14 mouse cellular contexts compared by ENCODE assay signal in the genomic region with DNA sequence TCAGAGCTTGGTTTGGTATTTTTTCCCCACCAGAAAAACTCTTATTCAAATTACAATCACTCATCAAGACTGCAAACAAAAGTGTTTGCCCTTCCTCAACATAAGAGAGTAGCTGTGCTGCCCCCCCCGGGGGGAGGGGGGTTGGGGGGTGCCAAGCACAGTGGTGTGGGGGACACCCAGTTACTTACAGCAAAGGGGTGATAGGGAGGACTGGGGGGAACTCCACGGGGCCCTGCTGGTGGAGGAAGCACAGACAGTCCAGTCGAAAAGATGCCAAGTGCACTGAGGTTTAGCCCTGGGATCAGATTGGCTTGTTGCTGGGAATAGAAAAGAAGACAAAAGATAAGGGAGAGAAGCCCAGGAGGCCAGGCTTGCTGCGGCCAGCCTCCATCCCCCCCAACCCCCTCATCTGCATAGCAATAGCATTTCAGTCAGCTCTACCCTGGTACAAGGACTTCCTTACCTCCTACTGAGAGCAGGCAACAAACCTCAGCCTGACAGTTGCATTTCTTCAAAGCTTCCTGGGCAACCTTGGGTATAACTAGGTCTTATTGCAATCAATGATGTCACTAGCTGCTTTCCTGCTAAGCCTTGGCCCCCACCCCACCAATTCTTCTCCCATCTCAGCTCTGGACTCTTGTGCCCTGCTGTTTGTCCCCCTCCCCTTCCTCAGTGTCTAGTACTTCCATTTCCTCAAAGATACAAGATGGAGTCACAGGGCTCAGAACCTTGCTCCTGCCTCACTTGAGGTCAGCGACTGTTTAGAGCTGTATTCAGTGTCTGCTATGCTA.
DNase-seq lines count a peak whose midpoint lies in the region; ATAC-seq and TF ChIP-seq lines count a peak whose summit lies in the region.
"Had no signal": no experiment of that assay in that cellular context is flagged by ENCODE, and none has a peak within 500 bp of the region (broad histone marks: within the 10 kb centered on the region; RNA-seq: fewer than 3 reads in every experiment).

No protein-coding gene starts in this region.

- H3K4me1 ChIP-seq in forebrain, embryonic 12.5 days: peaks cover 15% of the 10 kb centered on the region
- no peaks in the 10 kb centered on the region for H3K4me1 ChIP-seq in forebrain, postnatal 0 days (ENCODE audit: insufficient read depth)
- H3K4me1 ChIP-seq in hindbrain, embryonic 13.5 days (replicated peaks): peaks cover 10% of the 10 kb centered on the region; the same call in 1 of the 2 replicates
- H3K4me1 ChIP-seq: limb, embryonic 13.5 days; lung, embryonic 15.5 days had no signal

- WGBS in forebrain, embryonic 12.5 days: 13% methylated on average over 5 of the region's 5 CpGs
- WGBS in forebrain, postnatal 0 days: 14% methylated on average over 5 of the region's 5 CpGs
- WGBS in hindbrain, embryonic 13.5 days: 13% methylated on average over 5 of the region's 5 CpGs

- no peaks in the 10 kb centered on the region for H3K27me3 ChIP-seq in forebrain, embryonic 12.5 days
- H3K27me3 ChIP-seq in forebrain, postnatal 0 days (ENCODE audit: insufficient read depth, low read length): no peaks in the 10 kb centered on the region
- H3K27me3 ChIP-seq in hindbrain, embryonic 13.5 days: no peaks in the 10 kb centered on the region
- H3K27me3 ChIP-seq: embryonic facial prominence, embryonic 15.5 days; limb, embryonic 13.5 days; lung, embryonic 15.5 days had no signal

- H3K9me3 ChIP-seq in forebrain, embryonic 12.5 days: no peaks in the 10 kb centered on the region
- no peaks in the 10 kb centered on the region for H3K9me3 ChIP-seq in forebrain, postnatal 0 days (ENCODE audit: low read length)
- H3K9me3 ChIP-seq in hindbrain, embryonic 13.5 days: no peaks in the 10 kb centered on the region
- H3K9me3 ChIP-seq: embryonic facial prominence, embryonic 15.5 days; limb, embryonic 13.5 days; lung, embryonic 15.5 days had no signal

- TF ChIP-seq CTCF in forebrain, postnatal 0 days (IDR thresholded peaks at IDR 0.05; ENCODE audit: low read depth): no peak

- no peak overlapping the region for H3K4me2 ChIP-seq in forebrain, embryonic 12.5 days
- no peak overlapping the region for H3K4me2 ChIP-seq in forebrain, postnatal 0 days (ENCODE audit: low read depth)
- H3K4me2 ChIP-seq in hindbrain, embryonic 13.5 days: no peak overlapping the region
- H3K4me2 ChIP-seq: embryonic facial prominence, embryonic 15.5 days; heart, embryonic 11.5 days; limb, embryonic 13.5 days; lung, embryonic 15.5 days had no signal

- H3K4me3 ChIP-seq in forebrain, embryonic 12.5 days (replicated peaks): no peak overlapping the region
- H3K4me3 ChIP-seq in forebrain, postnatal 0 days (ENCODE audit: low read depth, low read length): no peak overlapping the region
- no peak overlapping the region for H3K4me3 ChIP-seq in hindbrain, embryonic 13.5 days
- H3K4me3 ChIP-seq: embryonic facial prominence, embryonic 15.5 days; limb, embryonic 13.5 days; lung, embryonic 15.5 days had no signal

- peaks cover 80% of the 10 kb centered on the region for H3K36me3 ChIP-seq in forebrain, embryonic 12.5 days (replicated peaks)
- H3K36me3 ChIP-seq in forebrain, postnatal 0 days (ENCODE audit: insufficient read depth): peaks cover 7% of the 10 kb centered on the region; the same call in 1 of the 2 replicates
- H3K36me3 ChIP-seq in hindbrain, embryonic 13.5 days: peaks cover 91% of the 10 kb centered on the region

- H3K27ac ChIP-seq in forebrain, embryonic 12.5 days: peak overlapping the region; percentile 36; the same call in 1 of the 2 replicates
- H3K27ac ChIP-seq in forebrain, postnatal 0 days (ENCODE audit: low read depth, low read length): no peak overlapping the region
- H3K27ac ChIP-seq in hindbrain, embryonic 13.5 days: peak overlapping the region; percentile 64
- H3K27ac ChIP-seq: embryonic facial prominence, embryonic 15.5 days; limb, embryonic 13.5 days; lung, embryonic 15.5 days had no signal

- ATAC-seq in forebrain, embryonic 12.5 days (ENCODE audit: low FRiP score): no peak
- no peak for ATAC-seq in forebrain, postnatal 0 days
- peak; percentile 54 for ATAC-seq in hindbrain, embryonic 13.5 days (ENCODE audit: low FRiP score)

- DNase-seq in forebrain, postnatal 0 days: no peak
- DNase-seq in 3134 (ENCODE audit: extremely low read depth, insufficient read length, low spot score) (peak; percentile 38), WW6 (ENCODE audit: low read depth, low spot score) (peak; percentile 50)
- no peak for DNase-seq in heart, postnatal 25 days (ENCODE audit: low spot score)
- no peak for DNase-seq in kidney, adult 11 months
- DNase-seq in ovary, postnatal 36 days (ENCODE audit: low spot score): no peak
- DNase-seq: cerebellum, adult 9-11 months; kidney, postnatal 10 days had no signal

- intact Hi-C loops in heart, postnatal 25 days (cut with DNase I): no loop called here

- H3K9ac ChIP-seq in forebrain, embryonic 12.5 days: no peak overlapping the region
- H3K9ac ChIP-seq in forebrain, postnatal 0 days: no peak overlapping the region
- no peak overlapping the region for H3K9ac ChIP-seq in hindbrain, embryonic 13.5 days
- H3K9ac ChIP-seq: embryonic facial prominence, embryonic 15.5 days; limb, embryonic 13.5 days; lung, embryonic 15.5 days had no signal

Comparison
In these comparisons a context has a peak if more than half of its experiments do, and no peak if none do; other contexts are left out.
1. DNase-seq: peak in 3134 (single experiment) and WW6 (single experiment); none in forebrain, postnatal 0 days (single experiment), heart, postnatal 25 days (single experiment), kidney, adult 11 months (single experiment) and ovary, postnatal 36 days (single experiment).